12 mouse cellular contexts compared by ENCODE assay signal in the genomic region with DNA sequence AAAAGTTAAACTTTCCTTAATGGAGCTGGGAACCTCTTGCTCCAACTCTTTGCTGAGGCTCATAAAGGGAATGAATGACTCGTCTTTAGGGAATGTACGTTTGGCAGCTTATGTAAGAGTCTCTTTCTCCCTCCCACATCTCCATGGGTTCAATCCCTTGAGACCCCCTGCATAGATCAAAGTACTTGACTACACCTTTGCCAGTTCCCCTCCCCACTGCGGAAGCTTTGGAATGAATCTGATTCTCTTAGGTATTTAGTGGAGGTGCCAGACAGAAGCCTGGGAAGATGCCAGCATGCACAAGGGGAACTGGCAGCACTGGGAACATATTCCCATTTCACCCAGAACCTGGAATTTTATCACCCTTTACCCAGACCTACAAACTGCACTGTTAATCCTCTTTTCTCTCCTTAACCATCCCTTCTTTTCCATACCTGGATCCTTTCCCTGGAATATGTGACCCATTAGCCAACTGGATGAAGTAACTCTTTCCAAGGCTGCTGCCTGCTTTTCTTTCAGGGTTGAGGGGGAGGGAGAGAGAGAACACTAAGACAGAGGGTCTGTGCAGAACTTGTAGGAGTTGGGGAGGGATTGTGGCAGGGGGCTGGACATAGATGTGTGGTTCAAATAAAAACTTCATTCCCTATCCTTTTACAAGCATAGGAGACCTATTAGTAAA. TPM values are rescaled to one million over a fixed set of nuclear protein-coding genes. Genes with fewer than 3 reads are reported as not detected.
DNase-seq lines count a peak whose midpoint lies in the region; ATAC-seq lines count a peak whose summit lies in the region.
"Had no signal": no experiment of that assay in that cellular context is flagged by ENCODE, and none has a peak within 500 bp of the region (broad histone marks: within the 10 kb centered on the region; RNA-seq: fewer than 3 reads in every experiment).

No protein-coding gene starts in this region.

- no peak overlapping the region for H3K4me2 ChIP-seq in limb, embryonic 13.5 days (replicated peaks)
- H3K4me2 ChIP-seq: kidney, embryonic 15.5 days had no signal

- peak overlapping the region; percentile 69; the same call in 1 of the 2 replicates for H3K27ac ChIP-seq in limb, embryonic 13.5 days
- H3K27ac ChIP-seq in limb, embryonic 10.5 days = no peak overlapping the region
- H3K27ac ChIP-seq: kidney, embryonic 15.5 days had no signal

- H3K9me3 ChIP-seq in limb, embryonic 13.5 days = no peaks in the 10 kb centered on the region
- H3K9me3 ChIP-seq in limb, embryonic 10.5 days (replicated peaks) = no peaks in the 10 kb centered on the region
- H3K9me3 ChIP-seq: kidney, embryonic 15.5 days had no signal

- H3K4me1 ChIP-seq in limb, embryonic 13.5 days = peaks cover 36% of the 10 kb centered on the region
- no peaks in the 10 kb centered on the region for H3K4me1 ChIP-seq in limb, embryonic 10.5 days
- H3K4me1 ChIP-seq: kidney, embryonic 15.5 days had no signal

- no peak overlapping the region for H3K4me3 ChIP-seq in limb, embryonic 13.5 days
- no peak overlapping the region for H3K4me3 ChIP-seq in limb, embryonic 10.5 days
- H3K4me3 ChIP-seq: kidney, embryonic 15.5 days had no signal

- ATAC-seq in cerebellum, adult (ENCODE audit: insufficient number of reproducible peaks, low FRiP score, low TSS enrichment) = no peak
- ATAC-seq in limb, embryonic 13.5 days (ENCODE audit: low FRiP score, low read depth) = peak; percentile 90
- ATAC-seq in monocyte, adult 5-6 weeks (replicated peaks; ENCODE audit: insufficient number of reproducible peaks, low FRiP score, low TSS enrichment, poor library complexity, severe bottlenecking) = no peak

- peak; percentile 36 to 47 for DNase-seq in cerebellum, adult 18-20 months
- no peak for DNase-seq in limb, embryonic 10.5 days (ENCODE audit: low spot score)
- peak; percentile 44 for DNase-seq in cerebellum, adult 9-10 months
- DNase-seq in lung, postnatal 25 days (ENCODE audit: low spot score) = peak; percentile 5
- no peak for DNase-seq in left cerebral cortex, adult 11 months (ENCODE audit: low spot score)
- DNase-seq: liver; midbrain, embryonic 14.5 days had no signal

- peaks cover 12% of the 10 kb centered on the region for H3K36me3 ChIP-seq in limb, embryonic 13.5 days
- peaks cover 35% of the 10 kb centered on the region for H3K36me3 ChIP-seq in limb, embryonic 10.5 days

- no peak overlapping the region for H3K9ac ChIP-seq in limb, embryonic 13.5 days
- H3K9ac ChIP-seq: kidney, embryonic 15.5 days had no signal

- WGBS in limb, embryonic 13.5 days = 21% methylated on average over 3 of the region's 3 CpGs
- WGBS in limb, embryonic 10.5 days = 35% methylated on average over 3 of the region's 3 CpGs

- H3K27me3 ChIP-seq in limb, embryonic 13.5 days = no peaks in the 10 kb centered on the region
- H3K27me3 ChIP-seq in limb, embryonic 10.5 days (ENCODE audit: low read depth, poor library complexity, severe bottlenecking) = no peaks in the 10 kb centered on the region
- H3K27me3 ChIP-seq: CH12.LX; kidney, embryonic 15.5 days had no signal

RNA-seq across cellular contexts. Expression of a gene that starts 35.2 kb away (rescaled TPM):
- polyA plus RNA-seq in limb, embryonic 13.5 days (2015; fragmentation: Nextera tagmentation; extraction: Ambion mirVana) = 10.4 and 13.8 TPM in 2 replicates
- 18.9 and 22.4 TPM in 2 replicates for polyA plus RNA-seq in limb, embryonic 10.5 days (2016; fragmentation: Nextera tagmentation; extraction: Ambion mirVana)
- total RNA-seq in monocyte, adult 5-6 weeks (2017) = 13.0 to 27.4 TPM (median 17.6 TPM) in 3 replicates

RNA-seq across cellular contexts. Expression of a gene that starts 35.3 kb away (rescaled TPM):
- polyA plus RNA-seq in limb, embryonic 13.5 days (2015; fragmentation: Nextera tagmentation; extraction: Ambion mirVana) = 115 and 119 TPM in 2 replicates
- 109 and 112 TPM in 2 replicates for polyA plus RNA-seq in limb, embryonic 10.5 days (2016; fragmentation: Nextera tagmentation; extraction: Ambion mirVana)
- 17.2 to 32.8 TPM (median 25.8 TPM) in 3 replicates for total RNA-seq in monocyte, adult 5-6 weeks (2017)

Comparison
In these comparisons a context has a peak if more than half of its experiments do, and no peak if none do; other contexts are left out.
1. DNase-seq: peak in cerebellum, adult 18-20 months (2 of 2), cerebellum, adult 9-10 months (single experiment) and lung, postnatal 25 days (single experiment); none in limb, embryonic 10.5 days (single experiment) and left cerebral cortex, adult 11 months (single experiment).